Mouse (Mus musculus) limb, embryonic 11.5 days (tissue): ENCODE measurements at regions not wholly inside any gene's neighbourhood (a gene's known extent, or its start where the extent isn't known, plus 50 kb on each side); places are given as distances from the start of the nearest gene placed in this dataset.

Experiments used
- ATAC-seq: fragments of 200-750 bp; cut with Nextera tagmentation; 2 replicates; pipeline ENCODE4 v1.8.0; 2017; ENCODE audit warnings: low read depth; ENCODE audit not compliant: insufficient number of reproducible peaks, low FRiP score, low TSS enrichment
- DNase-seq: peaks from one replicate; pipeline ENCODE4 v3.0.0-alpha.2; 2015; ENCODE audit warnings: low spot score
- H3K27ac ChIP-seq: fragments of 300-500 bp; sonication (generic); replicated peaks from 2 replicates; pipeline ENCODE4 v1.5.1; 2014; ENCODE audit warnings: low read depth, mild to moderate bottlenecking, low read length
- H3K27me3 ChIP-seq: fragments of 300-500 bp; sonication (generic); 2 replicates; pipeline ENCODE4 v1.6.1; 2014; ENCODE audit warnings: mild to moderate bottlenecking, low read length, mixed read lengths; ENCODE audit not compliant: control insufficient read depth, insufficient read depth
- H3K36me3 ChIP-seq: fragments of 300-500 bp; sonication (generic); 2 replicates; pipeline ENCODE4 v1.6.1; 2014; ENCODE audit warnings: mild to moderate bottlenecking, low read length, moderate library complexity, mixed read lengths; ENCODE audit not compliant: control insufficient read depth, insufficient read depth
- H3K4me1 ChIP-seq: fragments of 300-500 bp; sonication (generic); 2 replicates; pipeline ENCODE4 v1.6.1; 2014; ENCODE audit warnings: low read length, mixed read lengths; ENCODE audit not compliant: control insufficient read depth, insufficient read depth
- H3K4me2 ChIP-seq: fragments of 300-500 bp; sonication (generic); 2 replicates; pipeline ENCODE4 v1.6.1; 2014; ENCODE audit warnings: low read depth, mild to moderate bottlenecking, moderate library complexity; ENCODE audit not compliant: severe bottlenecking
- H3K4me3 ChIP-seq: fragments of 300-500 bp; sonication (generic); 2 replicates; pipeline ENCODE4 v1.5.1; 2014; ENCODE audit warnings: low read depth, low read length
- H3K9ac ChIP-seq: fragments of 300-500 bp; sonication (generic); 2 replicates; pipeline ENCODE4 v1.6.1; 2014; ENCODE audit warnings: mild to moderate bottlenecking, low read length
- H3K9me3 ChIP-seq: fragments of 300-500 bp; sonication (generic); 2 replicates; pipeline ENCODE4 v1.6.1; 2016; ENCODE audit warnings: low read length; ENCODE audit not compliant: control insufficient read depth
- WGBS: fragments of 180-500 bp; shearing (Covaris S2); extraction: QIAGEN DNeasy Blood & Tissue Kit; methylation state at CpG from one replicate; pipeline ENCODE4 v1.1.7; 2014; 5-methylcytosine and 5-hydroxymethylcytosine counted together

GRCm38 (mm10) chr9:120850092-120850491 is 78.9 kb upstream of the Ctnnb1 start:
- H3K4me3 ChIP-seq = no peak overlapping the region
- no peaks in the 10 kb centered on the region for H3K4me1 ChIP-seq
- no peaks in the 10 kb centered on the region for H3K27me3 ChIP-seq
- 77% methylated on average over 5 of the region's 5 CpGs for WGBS
- H3K9me3 ChIP-seq = no peaks in the 10 kb centered on the region
- no peak overlapping the region for H3K4me2 ChIP-seq
- no peak overlapping the region for H3K27ac ChIP-seq
- H3K36me3 ChIP-seq = no peaks in the 10 kb centered on the region
- no peak overlapping the region for H3K9ac ChIP-seq
- ATAC-seq = no peak
- no peak for DNase-seq

GRCm38 (mm10) chr9:120851914-120852313 is 77.1 kb upstream of the Ctnnb1 start:
- 88% methylated on average over 5 of the region's 5 CpGs for WGBS
- Histone ChIP-seq H3K4me3 (no peak overlapping the region), H3K9ac (no peak overlapping the region), H3K4me1 (no peaks in the 10 kb centered on the region), H3K4me2 (no peak overlapping the region), H3K9me3 (no peaks in the 10 kb centered on the region), H3K27ac (no peak overlapping the region), H3K36me3 (no peaks in the 10 kb centered on the region), H3K27me3 (no peaks in the 10 kb centered on the region)
- DNase-seq (no peak), ATAC-seq (no peak)

GRCm38 (mm10) chr9:120852572-120852971 is 76.4 kb upstream of the Ctnnb1 start:
- WGBS = 83% methylated on average over 6 of the region's 6 CpGs
- no peak for ATAC-seq

GRCm38 (mm10) chr9:120853032-120853597 is 75.9 kb upstream of the Ctnnb1 start:
- no peak overlapping the region for H3K4me3 ChIP-seq
- no peaks in the 10 kb centered on the region for H3K9me3 ChIP-seq
- WGBS = 93% methylated on average over 8 of the region's 8 CpGs
- ATAC-seq = no peak
- H3K27ac ChIP-seq = no peak overlapping the region
- no peaks in the 10 kb centered on the region for H3K36me3 ChIP-seq
- no peaks in the 10 kb centered on the region for H3K4me1 ChIP-seq
- no peaks in the 10 kb centered on the region for H3K27me3 ChIP-seq
- no peak overlapping the region for H3K4me2 ChIP-seq
- H3K9ac ChIP-seq = no peak overlapping the region
- DNase-seq = no peak

More at GRCm38 (mm10) chr9:120852572-120852971, 76.4 kb upstream of the Ctnnb1 start:
- no peaks in the 10 kb centered on the region for H3K36me3 ChIP-seq
- no peaks in the 10 kb centered on the region for H3K4me1 ChIP-seq
- no peak overlapping the region for H3K4me3 ChIP-seq
- no peaks in the 10 kb centered on the region for H3K9me3 ChIP-seq
- H3K27me3 ChIP-seq = no peaks in the 10 kb centered on the region
- H3K9ac ChIP-seq = no peak overlapping the region
- no peak overlapping the region for H3K4me2 ChIP-seq
- no peak for DNase-seq
- no peak overlapping the region for H3K27ac ChIP-seq

- no peak for DNase-seq
- Histone ChIP-seq H3K27ac (no peak overlapping the region), H3K4me2 (no peak overlapping the region), H3K9me3 (no peaks in the 10 kb centered on the region), H3K36me3 (no peaks in the 10 kb centered on the region), H3K4me3 (no peak overlapping the region), H3K9ac (no peak overlapping the region), H3K4me1 (no peaks in the 10 kb centered on the region), H3K27me3 (no peaks in the 10 kb centered on the region)
- 83% methylated on average over 7 of the region's 7 CpGs for whole genome bisulfite sequencing
- ATAC-seq = no peak
These were observed 74.7 kb upstream of the Ctnnb1 start for GRCm38 (mm10) chr9:120854351-120854750.

GRCm38 (mm10) chr9:120855293-120856050 is 73.5 kb upstream of the Ctnnb1 start:
- ATAC-seq = no peak
- WGBS = 64% methylated on average over 3 of the region's 3 CpGs

GRCm38 (mm10) chr9:120857849-120858510 is 71.0 kb upstream of the Ctnnb1 start:
- Histone ChIP-seq H3K4me2 (no peak overlapping the region), H3K4me1 (no peaks in the 10 kb centered on the region), H3K9ac (no peak overlapping the region), H3K27ac (no peak overlapping the region), H3K27me3 (no peaks in the 10 kb centered on the region), H3K36me3 (no peaks in the 10 kb centered on the region), H3K4me3 (no peak overlapping the region), H3K9me3 (no peaks in the 10 kb centered on the region)
- DNase-seq = no peak
- WGBS = 90% methylated on average over 6 of the region's 6 CpGs
- ATAC-seq = no peak

More at GRCm38 (mm10) chr9:120855293-120856050, 73.5 kb upstream of the Ctnnb1 start:
- Histone ChIP-seq H3K27ac (no peak overlapping the region), H3K27me3 (no peaks in the 10 kb centered on the region), H3K4me3 (no peak overlapping the region), H3K4me1 (no peaks in the 10 kb centered on the region), H3K9me3 (no peaks in the 10 kb centered on the region), H3K36me3 (no peaks in the 10 kb centered on the region), H3K9ac (no peak overlapping the region), H3K4me2 (no peak overlapping the region)
- no peak for DNase-seq

- ATAC-seq = no peak
- Histone ChIP-seq H3K9ac (no peak overlapping the region), H3K36me3 (no peaks in the 10 kb centered on the region), H3K4me3 (no peak overlapping the region), H3K27ac (no peak overlapping the region), H3K9me3 (no peaks in the 10 kb centered on the region), H3K27me3 (no peaks in the 10 kb centered on the region), H3K4me1 (no peaks in the 10 kb centered on the region), H3K4me2 (no peak overlapping the region)
- WGBS = 68% methylated on average over 8 of the region's 8 CpGs
- DNase-seq = no peak
These were observed 67.9 kb upstream of the Ctnnb1 start for GRCm38 (mm10) chr9:120860969-120861595.
